Mouse (Mus musculus) small intestine, adult 2 months (tissue): Measurements from ENCODE around the gene B3gnt3.

ENCODE experiments used
- CTCF ChIP-seq: fragments of 200-500 bp; IDR thresholded peaks from 2 replicates; pipeline ENCODE4 v1.5.1; 2012; ENCODE audit warnings: low read depth, mild to moderate bottlenecking, control low read depth, inconsistent platforms, low read length, moderate library complexity, mixed read lengths; ENCODE audit not compliant: insufficient replicate concordance, insufficient read length; ENCODE audit errors: extremely low read depth
- POLR2A ChIP-seq: fragments of 200-500 bp; IDR thresholded peaks from 2 replicates; pipeline ENCODE4 v1.6.1; 2012; ENCODE audit warnings: low read depth, mild to moderate bottlenecking, control low read depth, inconsistent platforms, low read length, moderate library complexity

- no peak for TF ChIP-seq CTCF
- no peak for TF ChIP-seq POLR2A
Measured at GRCm38 (mm10) chr8:71702923-71703322, 1.3 kb upstream of the B3gnt3 start.
